Mouse (Mus musculus) CD4-positive, CD25-positive, alpha-beta regulatory T cell, adult 2 months (primary cell): ENCODE results near the gene Ankrd50.

Source experiments
- DNase-seq: peaks from one replicate; pipeline ENCODE4 v3.0.0-alpha.2; 2012; ENCODE audit warnings: low read depth, low spot score

Ankrd50 gene

DNA sequence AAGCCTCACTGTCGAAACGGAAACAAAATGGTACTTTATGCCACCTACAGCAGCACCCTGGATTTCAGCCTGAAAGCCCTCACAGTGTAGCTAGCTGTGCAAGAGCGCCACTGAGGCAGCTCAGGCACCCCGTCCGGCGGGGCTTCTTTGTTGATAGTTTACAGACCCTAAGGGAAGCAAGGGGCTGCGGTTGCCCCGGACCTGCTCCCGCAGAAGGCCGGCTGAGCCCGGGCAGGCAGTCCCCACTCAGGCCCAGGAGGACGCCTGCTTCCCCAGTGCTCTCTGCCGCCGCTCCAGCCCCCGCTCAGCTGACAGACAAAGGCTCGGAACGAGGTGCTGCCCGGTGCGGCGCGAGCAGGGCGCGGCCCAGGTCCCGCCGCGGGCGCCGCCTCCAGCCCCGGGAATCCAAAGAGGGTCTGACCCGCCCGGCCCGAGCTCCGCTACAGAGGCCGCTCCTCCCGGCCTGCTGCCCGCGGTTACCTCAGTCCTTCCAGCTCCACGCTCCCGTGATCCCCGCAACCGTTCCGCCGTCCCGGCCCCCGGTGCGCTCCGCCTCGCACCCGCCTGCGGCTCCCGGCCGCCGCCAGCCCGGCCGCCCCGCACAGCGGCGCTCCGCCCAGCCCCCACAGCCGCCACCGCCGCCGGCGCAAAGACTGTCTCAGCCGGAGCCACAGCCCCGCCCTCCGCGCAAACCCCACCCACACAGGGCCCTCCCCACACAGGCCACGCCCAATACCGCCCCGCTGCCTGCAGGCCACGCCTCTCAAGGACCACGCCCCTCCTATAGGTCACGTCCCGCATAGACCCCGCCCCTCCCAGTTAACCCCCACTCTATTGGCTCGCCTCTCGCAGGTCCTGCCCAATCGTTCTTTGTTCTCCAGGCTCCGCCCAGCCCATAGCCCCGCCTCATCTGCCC is at the start of gene Ankrd50:
Gene Ankrd50, minus strand, starts transcription at position 654 of the 916 bp plus-strand sequence.
- peak; percentile 99 for DNase-seq

DNA sequence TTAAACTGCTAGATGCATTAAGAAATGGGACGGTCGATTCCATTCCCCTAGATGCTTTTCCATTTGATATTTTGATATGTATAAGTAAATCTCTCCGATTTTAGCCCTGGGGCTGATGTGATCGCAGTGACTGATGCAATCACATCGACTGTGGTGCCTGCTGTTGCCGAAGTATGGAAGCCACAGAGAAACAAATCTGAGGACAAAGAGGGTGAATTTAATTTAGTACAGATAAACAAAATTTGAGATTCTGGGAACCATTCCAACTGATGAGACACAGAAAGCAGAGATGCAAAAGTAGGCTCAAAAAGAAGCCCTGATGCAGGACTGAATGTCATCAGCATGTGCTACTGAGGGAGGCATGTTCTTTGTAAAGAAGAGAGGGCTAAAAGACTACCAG is 49.6 kb upstream of the Ankrd50 start:
- no peak for DNase-seq

DNA sequence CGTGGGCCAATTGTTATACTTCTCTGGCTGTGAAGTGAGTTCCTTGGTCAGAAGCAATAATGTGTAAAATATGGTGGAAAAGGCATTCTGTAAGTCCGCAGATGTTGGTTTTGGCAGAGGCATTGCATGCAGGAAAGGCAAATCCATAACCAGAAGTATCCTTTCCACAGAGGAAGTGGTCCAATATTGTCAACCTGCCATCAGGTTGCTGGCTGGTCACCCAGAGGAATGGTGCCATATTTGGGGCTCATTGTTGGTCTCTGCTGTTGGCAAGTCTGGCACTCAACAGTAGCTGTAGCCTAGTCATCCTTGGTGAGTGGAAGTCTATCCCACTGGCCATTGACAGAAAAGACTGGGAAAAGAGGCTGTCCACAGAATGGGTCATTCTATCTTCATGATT is 35.8 kb upstream of the Ankrd50 start:
- no peak for DNase-seq

DNA sequence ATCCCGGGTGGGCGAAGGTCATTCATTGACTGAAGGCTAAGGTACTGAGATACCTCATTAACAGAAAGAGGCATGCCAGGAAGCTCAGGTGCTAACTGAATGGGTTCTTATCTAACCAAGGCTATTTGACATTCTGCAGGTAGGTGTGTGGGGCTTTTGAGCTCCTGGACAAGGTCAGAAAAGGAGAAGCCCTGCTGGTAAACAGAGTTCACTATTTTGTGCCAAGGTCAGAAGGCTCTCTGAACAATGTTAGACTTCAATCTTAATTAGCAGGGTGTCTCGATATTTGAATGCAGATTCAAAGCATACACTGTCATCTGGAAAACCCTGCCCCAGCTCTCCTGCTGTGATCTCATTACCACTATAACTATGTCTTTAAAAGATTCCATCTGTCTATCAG is 35.3 kb upstream of the Ankrd50 start:
- no peak for DNase-seq

DNA sequence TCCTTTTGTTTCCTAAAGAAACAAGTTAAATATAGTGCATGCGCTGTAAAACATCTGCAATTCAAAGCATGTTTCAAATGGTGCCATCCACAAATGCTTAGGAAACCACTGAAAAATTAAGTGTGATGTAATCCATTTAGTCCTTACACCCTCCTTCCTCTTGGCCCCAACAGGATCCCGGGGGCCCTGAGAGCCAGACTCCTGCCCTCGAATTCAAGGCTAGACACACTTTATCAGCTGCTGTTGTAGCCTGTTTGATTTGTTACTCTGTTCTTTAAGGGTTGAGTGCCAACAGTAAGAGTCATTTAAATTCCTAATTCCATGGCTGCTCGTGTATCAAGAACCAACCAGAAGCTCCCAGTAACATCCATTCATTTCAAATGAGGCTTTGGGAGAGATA is 19.0 kb upstream of the Ankrd50 start:
- DNase-seq, result no peak

DNA sequence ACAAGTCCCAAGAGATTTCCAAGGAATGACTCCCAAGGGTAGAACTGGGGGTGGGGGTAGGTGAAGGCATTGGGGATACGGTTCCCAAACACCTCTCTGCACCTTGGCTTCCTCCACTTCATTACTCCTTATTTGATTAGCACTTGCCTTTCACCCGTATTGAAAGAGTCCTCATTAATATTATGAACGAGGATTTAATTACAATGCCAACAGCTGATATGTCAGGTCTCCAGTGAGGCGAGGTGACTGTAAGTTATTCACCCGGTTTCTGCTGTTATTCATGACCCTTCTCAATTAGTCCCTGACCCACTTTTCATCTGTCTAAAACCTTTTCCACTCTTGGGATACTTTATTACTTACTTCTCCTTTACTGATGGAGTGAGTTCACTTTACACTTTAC is 17.5 kb upstream of the Ankrd50 start:
- no peak for DNase-seq

DNA sequence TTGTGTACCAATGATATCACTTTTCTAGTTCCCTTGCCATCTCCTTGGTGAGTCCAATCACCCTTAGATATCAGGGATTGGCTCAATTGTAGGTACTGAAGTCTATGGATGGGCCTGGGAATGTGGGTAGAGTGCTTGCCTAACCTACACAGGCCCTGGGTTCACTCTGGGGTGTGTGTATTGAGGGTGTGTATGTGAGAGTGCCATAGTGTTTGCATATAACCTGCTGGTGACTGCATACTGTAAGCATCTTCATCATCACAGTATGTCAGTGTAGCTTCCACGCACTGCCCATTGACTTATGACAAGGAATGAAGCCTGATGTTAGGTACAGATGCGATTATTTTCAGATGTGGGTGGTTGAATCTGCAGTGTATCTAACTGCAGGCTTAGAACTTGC is 17.1 kb upstream of the Ankrd50 start:
- DNase-seq, result no peak

DNA sequence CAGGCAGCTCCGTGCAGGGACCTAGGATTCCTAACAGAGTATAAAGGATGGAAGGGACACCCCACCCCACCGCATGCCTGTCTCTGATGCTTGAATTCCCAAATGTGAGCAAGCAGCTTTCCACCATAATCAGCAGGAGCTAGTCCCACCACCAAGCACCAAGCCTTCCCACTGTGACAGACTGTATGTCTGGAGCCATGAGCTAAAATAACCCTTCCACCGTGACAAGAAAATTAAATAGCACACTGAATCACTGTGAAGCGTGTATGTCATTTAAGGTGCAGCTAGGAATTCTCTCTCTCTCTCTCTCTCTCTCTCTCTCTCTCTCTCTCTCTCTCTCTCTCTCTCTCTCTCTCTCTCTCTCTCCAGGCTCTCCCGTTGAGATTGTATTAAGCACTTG is 16.7 kb upstream of the Ankrd50 start:
- no peak for DNase-seq

DNA sequence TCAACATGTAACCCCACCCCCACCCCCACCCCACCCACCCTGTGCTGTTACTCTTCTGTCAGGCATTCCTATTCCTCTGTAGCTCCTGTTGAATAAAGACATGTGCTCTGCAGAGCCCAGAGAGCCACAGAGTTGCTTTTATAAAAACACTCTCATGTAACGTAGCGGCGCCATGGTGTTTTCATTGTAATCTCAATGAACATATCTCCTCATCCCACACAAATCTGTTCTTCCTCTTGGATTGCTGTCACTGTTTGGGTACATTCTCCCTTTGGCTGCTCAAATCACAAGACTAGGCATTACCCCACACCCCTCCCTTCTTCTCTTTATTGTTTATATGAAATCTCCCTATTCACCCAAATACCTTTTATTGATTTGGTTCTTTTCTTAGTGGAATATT is 13.9 kb upstream of the Ankrd50 start:
- no peak for DNase-seq

DNA sequence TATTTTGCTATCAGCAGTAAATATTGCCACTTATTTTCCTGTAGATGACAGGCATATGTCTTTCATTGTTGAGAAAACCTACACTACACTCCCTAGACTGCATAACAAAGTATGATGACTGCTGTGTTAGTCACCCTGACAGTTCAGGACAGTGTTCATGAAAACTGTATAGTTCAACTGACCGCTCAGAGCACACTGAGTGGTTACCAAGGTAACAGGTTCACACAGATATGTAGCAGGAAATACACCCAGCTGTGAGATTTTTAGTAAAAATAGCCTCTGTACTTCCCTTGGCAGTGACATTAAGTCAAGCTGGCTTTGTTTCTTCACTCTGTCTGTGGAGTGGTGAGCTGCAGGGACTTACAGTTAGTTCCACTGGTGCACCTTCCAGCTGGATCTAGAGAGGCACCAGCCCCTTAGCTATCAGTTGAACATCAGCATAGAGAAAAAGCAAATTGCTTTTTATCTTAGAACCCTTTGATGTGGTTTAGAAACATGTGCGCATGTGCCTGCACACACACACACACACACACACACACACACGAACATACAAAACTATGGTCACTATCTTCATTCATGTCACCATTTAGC is 12.2 kb upstream of the Ankrd50 start:
- peak; percentile 55 for DNase-seq

DNA sequence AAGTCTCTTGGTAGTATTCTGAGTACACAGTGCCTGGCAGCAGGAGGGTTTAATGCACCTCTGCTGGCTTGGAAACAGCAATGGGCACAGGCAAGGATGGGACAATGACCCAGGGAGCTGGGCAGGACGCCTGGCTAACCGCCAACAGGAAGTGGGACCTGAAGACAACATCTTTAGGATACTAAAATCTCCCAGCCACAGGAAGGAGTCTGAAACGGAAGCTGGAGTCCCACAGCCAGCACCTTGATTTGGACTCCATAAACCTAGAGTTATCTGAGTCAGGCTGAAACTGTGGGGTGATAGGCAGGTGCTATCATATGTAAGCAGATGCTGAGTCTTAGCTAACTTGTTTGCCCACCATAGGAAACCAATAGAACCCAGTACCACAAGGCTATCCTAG is 7.1 kb upstream of the Ankrd50 start:
- no peak for DNase-seq

DNA sequence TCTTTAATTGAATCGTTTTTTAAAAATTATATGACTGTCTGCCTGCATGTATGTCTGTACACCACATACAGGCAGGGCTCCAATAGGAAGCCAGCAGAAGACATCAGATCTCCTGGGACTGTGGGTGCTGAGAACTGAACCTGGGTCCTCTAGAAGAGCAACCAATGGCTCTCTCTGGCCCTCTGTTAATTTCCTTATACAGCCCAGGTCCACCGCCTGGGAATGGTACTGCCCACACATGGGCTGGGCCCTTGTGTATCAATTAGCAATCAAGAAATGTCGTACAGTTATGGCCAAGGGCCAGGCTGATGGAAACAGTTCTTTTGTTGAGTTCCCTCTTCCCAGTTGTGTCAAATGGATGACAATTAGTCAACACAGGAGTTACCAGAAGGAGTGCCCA is 6.6 kb upstream of the Ankrd50 start:
- no peak for DNase-seq

DNA sequence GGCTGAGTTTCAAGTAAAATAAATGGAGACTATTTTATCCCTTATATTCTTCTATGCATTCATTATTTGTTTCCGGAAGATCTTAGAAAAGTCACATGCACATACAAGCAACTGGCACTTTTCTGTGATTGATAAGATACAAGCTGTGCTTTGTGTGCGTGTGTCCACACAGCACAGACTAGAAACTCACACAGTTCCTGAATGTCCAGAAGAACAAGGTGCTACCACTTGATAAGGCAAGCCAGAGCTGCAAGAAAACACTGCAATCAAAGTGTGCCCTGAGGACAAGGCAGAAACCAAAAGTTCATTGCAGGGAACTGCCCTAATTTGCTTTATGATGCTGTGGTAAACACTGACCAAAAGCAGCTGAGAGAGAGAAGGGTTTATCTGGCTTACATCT is 6.1 kb upstream of the Ankrd50 start:
- no peak for DNase-seq

DNA sequence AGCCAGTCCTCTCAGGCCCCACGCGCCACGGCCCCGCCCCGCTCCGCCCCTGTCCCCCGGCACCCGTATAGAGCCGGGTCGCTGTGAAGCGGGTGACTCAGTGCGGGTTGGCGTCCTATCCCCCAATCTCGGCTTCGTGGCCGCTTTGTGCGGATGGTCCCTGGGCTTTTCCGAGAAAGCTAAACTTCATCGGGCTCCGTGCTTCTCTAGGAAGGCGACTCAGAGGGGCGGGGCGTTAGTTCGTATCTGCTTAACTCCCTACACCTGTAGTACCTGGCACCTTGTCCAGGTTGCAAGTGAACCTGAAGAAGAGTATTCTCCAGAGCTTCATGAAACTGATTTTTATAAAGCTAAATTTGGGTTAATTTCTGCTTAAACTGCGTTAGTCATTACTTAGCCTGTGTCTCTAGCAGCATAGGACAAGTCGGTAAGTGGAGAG is 482 bp upstream of the Ankrd50 start:
- DNase-seq, result no peak

DNA sequence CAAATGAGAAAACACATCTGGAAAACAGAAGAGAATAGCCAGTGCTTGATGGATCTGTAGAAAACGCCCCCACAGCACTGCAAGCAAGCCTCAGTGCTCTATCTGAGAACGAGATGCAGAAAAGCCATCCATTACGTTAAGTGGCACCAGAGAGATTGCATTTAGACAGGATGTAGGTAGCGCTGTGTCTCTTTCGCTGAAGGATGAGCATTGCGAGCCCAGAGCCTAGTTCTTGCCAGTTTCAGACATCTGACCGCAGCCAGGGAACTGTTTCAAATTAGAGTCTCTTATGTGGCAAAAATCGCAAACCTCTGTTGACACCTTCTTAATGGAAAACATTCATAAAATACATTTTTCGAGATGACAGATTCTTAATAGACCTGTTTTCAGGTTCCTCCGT is 1.1 kb downstream of the Ankrd50 start:
- peak; percentile 70 for DNase-seq

DNA sequence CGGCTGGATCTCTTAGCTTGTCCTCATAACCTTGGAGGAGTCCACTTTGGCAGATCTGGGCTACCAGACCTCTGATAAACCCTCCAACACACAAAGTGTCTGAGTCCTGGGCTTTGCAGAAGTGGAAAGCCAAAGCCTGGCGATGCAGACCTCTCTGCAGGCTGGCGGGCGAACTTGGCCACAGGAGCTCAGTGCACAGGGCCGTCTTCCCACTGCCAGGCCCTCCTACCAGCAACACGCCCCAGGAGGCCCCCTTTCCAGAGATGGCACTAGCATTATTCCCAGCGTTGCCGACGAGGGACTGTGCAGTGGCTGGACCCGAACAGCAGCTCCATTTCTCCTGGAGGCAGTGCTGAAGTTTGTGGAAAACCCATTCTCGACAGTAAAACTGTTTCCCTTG is 1.9 kb downstream of the Ankrd50 start:
- DNase-seq, result no peak

DNA sequence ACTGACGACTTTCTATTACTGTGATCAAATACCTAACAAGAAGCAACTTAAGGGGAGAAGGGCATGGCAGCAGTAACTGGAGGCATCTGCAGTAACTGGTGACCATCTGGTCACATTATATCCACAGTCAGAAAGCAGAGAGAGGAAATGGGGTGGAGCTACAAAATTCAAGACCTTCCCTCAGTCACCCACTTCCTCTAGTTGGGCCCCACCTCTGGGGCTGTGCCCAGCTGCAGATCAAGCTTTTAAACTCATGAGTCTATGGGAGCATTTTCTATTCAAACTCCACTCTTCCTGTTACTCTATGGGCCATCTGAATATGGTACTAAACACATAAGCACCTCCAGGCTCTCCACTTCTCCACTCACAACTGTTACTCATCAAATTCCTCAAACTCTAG is 3.5 kb downstream of the Ankrd50 start:
- peak; percentile 24 for DNase-seq

DNA sequence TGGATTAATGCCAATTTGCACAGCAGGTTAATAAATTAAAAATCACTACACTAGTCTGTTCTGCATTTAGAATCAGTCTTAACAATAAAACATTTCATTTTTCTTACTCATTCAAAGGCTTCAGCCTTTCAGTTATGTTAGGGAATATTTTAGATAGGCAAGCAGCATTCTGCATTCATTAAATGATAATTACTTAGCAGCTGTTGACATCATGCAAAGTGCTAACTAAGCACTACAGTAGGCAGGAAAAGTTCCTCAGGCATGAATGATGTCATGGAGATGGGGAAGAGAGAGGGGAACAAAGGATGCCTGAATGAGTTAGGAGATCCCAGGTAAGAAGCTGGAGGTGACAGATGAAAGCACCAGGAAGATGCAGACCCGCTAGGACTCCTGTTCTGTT is 6.7 kb downstream of the Ankrd50 start:
- no peak for DNase-seq

DNA sequence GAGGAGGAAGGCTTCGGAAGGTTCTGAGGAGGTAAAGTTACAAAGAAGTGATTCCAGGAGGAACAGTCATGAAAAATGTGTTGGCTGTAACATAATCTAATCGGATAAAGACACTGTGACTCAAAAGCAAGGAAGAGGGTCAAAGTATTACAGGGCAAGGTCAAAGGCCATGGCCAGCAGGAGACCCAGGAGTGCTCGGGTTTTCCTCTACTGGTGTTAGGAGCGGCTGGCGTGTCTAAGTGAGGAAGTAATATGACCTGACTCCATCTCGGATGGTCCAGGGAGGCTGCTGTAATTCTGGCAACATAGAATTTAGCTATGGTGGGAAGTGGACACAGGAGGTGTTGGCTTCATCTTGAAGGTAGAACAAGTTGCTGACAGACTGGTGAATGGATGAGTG is 9.1 kb downstream of the Ankrd50 start:
- DNase-seq, result no peak

DNA sequence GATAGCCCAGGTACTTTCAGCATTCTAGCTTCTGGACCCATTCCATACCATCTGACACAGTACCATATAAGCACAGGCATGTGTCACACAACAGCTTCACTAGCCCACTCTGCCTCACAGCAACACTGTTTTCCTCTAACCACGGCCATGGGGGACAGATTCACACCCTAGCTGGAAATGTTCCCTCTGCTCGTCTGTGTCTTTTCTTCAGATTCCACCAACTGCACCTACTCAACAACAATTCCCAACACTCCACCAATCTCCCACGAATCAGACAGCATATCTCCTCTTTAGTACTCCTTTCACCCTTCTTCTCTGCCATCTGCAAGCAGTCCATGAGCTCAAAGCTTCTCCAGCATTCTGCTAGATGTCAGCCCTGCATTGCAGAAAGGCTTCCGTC is 11.5 kb downstream of the Ankrd50 start:
- no peak for DNase-seq

DNA sequence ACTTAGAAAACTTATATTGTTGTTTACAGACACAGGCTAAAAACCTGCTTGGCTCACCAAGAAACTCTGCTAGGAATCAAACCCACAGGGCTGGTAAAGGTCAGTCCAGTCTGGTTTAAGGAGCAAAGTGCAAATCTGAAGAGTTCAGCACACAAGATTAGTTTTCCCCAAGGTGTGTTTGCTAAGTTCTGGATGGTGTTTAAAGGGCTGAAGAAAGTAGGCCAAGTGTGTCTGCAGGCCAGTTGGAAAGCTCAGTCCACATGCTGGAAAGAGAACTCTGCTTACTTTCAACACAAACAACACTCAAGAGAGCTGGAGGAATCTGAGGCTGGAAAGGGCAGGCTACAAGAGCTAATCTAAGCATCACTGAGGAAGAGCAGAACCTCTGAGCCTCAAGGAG is 13.1 kb downstream of the Ankrd50 start:
- no peak for DNase-seq

DNA sequence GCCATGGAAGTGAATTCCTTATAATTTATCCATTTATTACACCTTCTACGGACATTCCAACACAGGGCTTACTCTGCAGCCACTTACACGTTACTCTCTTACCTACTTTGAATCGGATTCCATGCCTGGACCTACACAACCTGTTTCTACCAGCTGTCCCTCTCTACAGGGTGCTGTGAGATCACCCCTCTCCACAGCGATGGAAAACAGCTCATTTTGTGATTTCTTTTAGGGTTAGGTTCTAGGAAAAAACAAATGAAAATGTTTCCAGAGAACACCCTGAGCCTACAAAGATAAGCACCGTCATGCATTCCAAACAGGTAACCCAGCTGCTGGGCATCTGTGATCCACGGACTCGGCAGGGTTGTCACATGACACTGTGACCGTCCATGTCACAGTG is 16.5 kb downstream of the Ankrd50 start:
- no peak for DNase-seq

DNA sequence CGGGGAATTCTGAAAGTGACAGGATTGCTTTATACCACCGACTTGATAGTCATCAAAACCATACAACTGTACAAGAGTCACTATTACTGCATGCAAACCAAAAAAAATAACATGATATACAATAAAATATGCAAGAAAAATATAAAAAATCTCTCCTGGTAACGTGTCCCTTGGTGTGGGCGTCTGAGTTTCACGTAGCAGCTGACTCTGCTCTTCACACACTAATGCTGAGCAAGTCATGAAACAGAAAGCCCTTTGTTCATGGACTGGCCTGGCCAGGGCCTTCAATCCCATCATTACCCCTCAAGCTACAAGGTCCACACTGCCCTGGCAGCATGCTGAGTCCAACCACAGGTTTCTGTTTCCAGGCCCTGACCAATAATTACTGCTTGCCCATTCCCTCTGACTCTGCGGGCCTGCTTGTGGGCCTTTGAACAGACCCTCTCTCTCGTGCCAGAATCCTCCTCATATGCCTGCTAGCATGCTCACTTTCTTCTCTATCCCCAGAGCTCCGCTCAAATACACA is 17.7 kb downstream of the Ankrd50 start:
- DNase-seq, result no peak
